Mouse (Mus musculus): ENCODE measurements around the gene 1700003F12Rik.

Gene 1700003F12Rik

GRCm38 (mm10) chr2:154546711-154547110, at the start of gene 1700003F12Rik:
1700003F12Rik (plus strand) TSS chr2:154547085.
- no peak for DNase-seq (ENCODE audit: low read depth)

GRCm38 (mm10) chr2:154498571-154498970, 48.3 kb upstream of the 1700003F12Rik start:
- no peak for DNase-seq (ENCODE audit: low read depth)

DNA sequence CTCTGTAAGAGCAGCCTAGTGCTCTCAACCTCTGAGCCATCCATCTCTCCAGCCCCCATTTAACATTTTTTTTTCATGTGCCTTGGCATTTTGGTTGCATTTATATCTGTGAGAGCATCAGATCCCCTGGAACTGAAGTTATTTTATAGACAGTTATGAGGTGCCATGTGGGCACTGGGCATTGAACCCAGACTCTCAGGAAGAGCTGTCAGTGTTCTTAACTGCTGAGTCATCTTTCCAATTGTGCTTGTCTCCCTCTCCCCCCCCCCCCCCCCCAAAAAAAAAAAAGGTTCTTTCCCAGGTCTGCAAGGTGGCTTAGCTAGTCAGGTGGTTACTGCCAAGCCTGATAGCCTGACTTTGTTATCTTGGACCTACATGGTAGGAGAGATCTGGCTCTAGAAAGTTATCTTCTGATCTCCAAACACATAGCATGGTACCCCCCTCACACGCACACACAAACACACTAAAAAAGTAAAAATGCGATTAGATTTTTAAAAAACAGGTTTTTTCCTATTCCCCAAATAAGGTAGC, 47.1 kb upstream of the 1700003F12Rik start:
- DNase-seq (ENCODE audit: low read depth), result no peak

DNA sequence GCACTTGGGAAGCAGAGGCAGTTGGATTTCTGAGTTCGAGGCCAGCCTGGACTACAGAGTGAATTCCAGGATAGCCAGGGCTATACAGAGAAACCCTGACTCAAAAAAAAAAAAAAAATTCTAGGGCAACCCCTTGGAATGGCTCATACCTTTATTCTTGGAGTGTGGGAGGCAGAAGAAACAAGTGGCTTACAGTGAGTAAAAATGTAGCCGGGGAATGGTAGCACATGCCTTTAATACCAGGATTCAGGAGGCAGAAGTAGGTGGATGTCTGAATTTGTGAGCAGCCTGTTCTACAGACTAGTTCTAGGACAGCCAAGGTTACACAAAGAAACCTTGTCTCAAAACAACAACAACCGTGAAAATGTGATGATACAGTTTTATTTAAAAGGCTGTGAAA, 46.1 kb upstream of the 1700003F12Rik start:
- DNase-seq (ENCODE audit: low read depth), result no peak

- DNase-seq (ENCODE audit: low read depth), result no peak
These were observed 39.8 kb upstream of the 1700003F12Rik start for GRCm38 (mm10) chr2:154507076-154507475.

GRCm38 (mm10) chr2:154507566-154508283, 39.2 kb upstream of the 1700003F12Rik start:
- no peak for DNase-seq (ENCODE audit: low read depth)

DNA sequence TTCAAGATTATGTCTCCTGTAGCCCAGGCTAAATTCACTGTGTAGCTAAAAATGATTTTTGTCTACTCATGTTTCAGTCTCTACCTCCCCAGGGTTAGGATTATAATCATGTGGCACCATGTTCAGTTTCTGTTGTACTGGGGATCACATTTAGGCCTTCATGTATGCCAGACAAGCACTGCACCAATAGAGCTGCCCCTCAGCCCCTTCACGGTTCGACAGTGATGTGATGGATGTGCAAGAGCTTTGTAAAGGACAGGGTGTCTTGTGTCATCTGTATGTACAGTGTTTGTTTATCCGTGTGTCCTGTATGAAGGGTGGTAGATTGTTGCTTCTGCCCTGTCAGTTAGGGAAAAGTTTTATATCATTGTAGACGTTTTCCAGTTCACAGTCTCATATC, 38.4 kb upstream of the 1700003F12Rik start:
- no peak for DNase-seq (ENCODE audit: low read depth)

DNA sequence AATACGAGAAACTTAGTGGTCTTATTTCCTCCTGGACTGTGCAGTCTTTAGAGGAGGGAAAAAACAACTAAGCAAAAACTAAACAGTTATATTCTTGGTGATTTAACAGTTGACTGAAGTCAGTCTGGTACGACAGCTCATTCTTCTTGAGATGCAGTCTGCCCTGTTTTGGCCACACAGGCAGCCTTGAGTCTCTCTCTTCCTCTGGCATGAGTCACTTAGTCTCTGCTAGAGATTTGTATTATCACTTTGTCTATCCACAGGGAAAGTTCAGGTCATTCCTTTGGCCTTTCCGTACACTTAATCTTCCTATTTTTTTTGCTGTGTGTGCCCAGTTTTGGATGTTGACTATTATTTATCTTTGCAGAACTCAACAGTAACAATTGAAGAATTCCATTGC, 36.7 kb upstream of the 1700003F12Rik start:
- DNase-seq (ENCODE audit: low read depth), result no peak

- DNase-seq (ENCODE audit: low read depth), result no peak
These were observed 29.9 kb upstream of the 1700003F12Rik start for GRCm38 (mm10) chr2:154516944-154517343.

- no peak for DNase-seq (ENCODE audit: low read depth)
These were observed 29.5 kb upstream of the 1700003F12Rik start for GRCm38 (mm10) chr2:154517424-154517823.

DNA sequence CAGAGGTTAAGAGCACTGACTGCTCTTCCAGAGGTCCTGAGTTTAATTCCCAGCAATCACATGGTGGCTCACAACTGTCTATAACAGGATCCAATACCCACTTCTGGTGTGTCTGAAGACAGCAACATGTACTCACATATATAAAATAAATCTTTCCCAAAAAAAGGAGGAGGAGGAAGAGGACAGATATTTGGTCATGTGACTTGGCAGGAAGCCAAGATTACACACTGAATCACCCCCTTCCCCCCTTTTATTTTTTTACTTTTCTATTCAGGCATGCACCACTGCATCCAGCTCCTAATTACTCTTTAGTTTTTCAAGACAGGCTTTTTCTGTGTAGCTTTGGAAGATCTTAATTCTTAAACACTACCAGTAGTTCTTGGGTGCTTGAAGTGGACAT, 25.4 kb upstream of the 1700003F12Rik start:
- DNase-seq (ENCODE audit: low read depth), result no peak

GRCm38 (mm10) chr2:154522334-154522733, 24.6 kb upstream of the 1700003F12Rik start:
- DNase-seq (ENCODE audit: low read depth), result no peak

GRCm38 (mm10) chr2:154525285-154525684, 21.6 kb upstream of the 1700003F12Rik start:
- DNase-seq (ENCODE audit: low read depth), result no peak

DNA sequence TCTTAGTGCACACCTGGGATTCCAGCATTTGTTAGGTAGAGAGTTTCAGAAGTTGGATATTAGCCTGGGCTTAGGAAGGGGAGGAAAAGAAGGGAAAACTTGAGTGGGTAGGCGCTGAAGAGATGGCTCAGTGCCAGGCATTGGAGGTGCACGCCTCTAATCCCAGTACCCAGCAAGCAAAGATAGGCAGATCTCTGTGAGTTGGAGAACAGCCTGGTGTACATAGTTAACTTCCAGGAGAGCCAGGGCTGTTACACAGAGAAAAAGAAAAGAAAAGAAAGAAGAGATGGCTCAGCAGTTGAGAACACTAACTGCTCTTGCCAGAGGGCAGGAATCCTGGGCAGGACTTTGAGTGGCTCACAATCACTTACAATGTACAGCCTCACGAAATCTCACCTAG, 20.4 kb upstream of the 1700003F12Rik start:
- DNase-seq (ENCODE audit: low read depth), result no peak

- no peak for DNase-seq (ENCODE audit: low read depth)
These were observed 14.0 kb upstream of the 1700003F12Rik start for GRCm38 (mm10) chr2:154532888-154533287.

GRCm38 (mm10) chr2:154534704-154535270, 12.1 kb upstream of the 1700003F12Rik start:
- no peak for DNase-seq (ENCODE audit: low read depth)

DNA sequence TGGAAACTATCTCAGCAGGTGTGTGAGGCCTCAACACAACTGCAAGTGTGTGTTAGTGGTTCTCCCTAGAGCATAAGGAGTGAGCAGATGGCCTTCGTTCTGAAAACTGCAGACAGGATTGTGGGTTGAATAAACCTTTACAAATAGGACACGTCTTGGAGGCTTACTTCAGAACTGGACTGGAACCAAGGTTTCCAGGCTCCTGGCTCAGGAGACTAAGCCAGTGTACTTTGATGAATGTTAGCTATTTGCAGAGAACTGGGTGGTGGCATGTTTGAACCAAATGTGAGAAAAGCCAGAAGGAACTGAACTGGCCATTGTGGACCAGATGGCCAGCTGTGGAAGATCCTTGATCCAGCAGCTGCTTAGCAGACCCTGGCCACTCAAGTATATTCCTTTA, 8.6 kb upstream of the 1700003F12Rik start:
- no peak for DNase-seq (ENCODE audit: low read depth)

DNA sequence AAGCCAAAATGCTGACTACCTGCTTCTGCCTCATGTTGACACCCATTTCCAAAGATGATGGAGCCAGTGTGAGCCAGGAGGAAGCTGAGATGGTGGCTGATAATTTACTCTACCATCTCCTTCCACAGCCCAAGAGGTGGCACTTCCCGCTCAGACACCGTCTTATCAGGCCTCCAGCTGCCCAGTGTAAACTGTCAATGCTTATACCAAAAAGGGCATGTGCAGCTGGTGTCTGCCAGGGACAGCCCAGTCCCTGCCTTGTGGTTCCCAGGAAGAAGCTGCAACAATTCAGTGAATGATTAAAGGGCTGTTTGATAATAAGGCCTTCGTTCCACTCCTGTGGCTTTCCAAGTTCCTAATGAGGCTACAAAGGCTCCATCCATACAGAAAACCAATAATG, 8.2 kb upstream of the 1700003F12Rik start:
- DNase-seq (ENCODE audit: low read depth), result no peak

GRCm38 (mm10) chr2:154539720-154540119, 7.2 kb upstream of the 1700003F12Rik start:
- no peak for DNase-seq (ENCODE audit: low read depth)

- DNase-seq (ENCODE audit: low read depth), result no peak
These were observed 5.3 kb upstream of the 1700003F12Rik start for GRCm38 (mm10) chr2:154541630-154542029.

DNA sequence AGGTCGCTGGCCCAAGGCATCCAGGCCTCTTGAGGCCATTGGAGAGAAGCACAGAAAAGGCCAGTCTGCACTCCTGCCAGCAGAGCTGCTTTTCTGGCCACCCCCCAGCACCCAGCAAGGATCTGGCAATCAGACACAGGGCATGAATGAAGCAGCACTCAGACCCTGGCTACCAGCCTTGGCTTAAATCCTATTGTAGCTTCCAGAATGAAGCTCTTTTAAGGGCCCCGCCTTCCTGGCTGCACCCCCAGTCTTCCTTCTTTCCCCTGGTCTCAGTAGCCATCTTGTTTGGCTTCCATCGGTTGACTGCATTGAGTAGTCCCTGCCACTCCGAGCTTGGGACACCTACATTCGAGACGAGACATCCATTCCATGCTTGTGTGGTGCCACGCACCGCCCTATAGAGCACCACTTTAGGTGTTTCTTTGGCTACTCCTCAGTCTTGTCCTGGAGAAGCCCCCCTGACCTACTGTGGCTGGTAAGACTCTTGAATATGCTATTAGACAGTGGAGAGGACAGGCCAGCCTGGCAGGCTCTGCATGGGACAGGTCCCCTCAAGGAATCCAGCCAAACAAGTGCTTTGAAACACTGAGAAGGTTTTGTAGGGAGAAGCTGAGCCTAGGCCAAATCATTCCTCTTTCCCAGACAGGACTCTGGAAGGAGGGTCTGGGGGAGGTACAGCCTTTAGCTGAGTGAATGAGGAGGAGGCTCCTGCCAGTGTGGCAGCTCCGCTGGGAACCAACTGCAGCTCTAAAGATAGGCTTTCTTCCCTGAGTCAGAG, 3.1 kb upstream of the 1700003F12Rik start:
- DNase-seq (ENCODE audit: low read depth), result no peak

DNA sequence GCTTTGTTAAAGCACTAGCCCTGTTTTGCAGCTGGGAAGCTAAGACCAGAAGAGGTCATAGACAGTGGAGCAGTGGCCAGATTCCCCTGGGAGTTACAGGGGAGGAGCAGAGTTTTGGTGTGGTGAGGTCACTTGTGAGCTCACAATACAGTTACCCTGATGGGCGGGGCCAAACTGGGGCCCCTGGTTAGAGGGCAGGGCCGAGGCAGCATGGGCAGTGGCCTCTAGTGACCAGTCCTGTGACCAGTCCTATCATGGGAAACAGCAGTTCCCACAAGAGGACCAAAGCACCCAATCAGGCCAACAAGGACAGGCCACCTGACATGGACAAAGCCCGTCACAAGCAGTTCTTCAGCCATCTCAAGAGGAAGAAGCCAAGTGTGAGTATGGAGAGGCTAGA, 1.8 kb downstream of the 1700003F12Rik start:
- no peak for DNase-seq (ENCODE audit: low read depth)
